Mouse (Mus musculus) midbrain, embryonic 11.5 days (tissue): ENCODE measurements around the gene Bhmt. TPM values are rescaled to one million over a fixed set of nuclear protein-coding genes. Genes with fewer than 3 reads are reported as not detected.

Experiments
- ATAC-seq: fragments of 200-750 bp; cut with Nextera tagmentation; 2 replicates; pipeline ENCODE4 v1.8.0; 2017; ENCODE audit warnings: moderate TSS enrichment, moderate library complexity; ENCODE audit not compliant: low FRiP score
- DNase-seq: peaks from one replicate; pipeline ENCODE4 v3.0.0; 2015; ENCODE audit warnings: low spot score; ENCODE audit errors: missing footprints
- H3K27ac ChIP-seq: fragments of 300-500 bp; sonication (generic); 2 replicates; pipeline ENCODE4 v1.5.1; 2014; ENCODE audit warnings: low read depth, low read length
- H3K27me3 ChIP-seq: fragments of 300-500 bp; sonication (generic); 2 replicates; pipeline ENCODE4 v1.6.1; 2014; ENCODE audit warnings: mild to moderate bottlenecking, low read length, moderate library complexity, mixed read lengths; ENCODE audit not compliant: control insufficient read depth, insufficient read depth
- H3K36me3 ChIP-seq: fragments of 300-500 bp; sonication (generic); 2 replicates; pipeline ENCODE4 v1.6.1; 2014; ENCODE audit warnings: mild to moderate bottlenecking, low read length, moderate library complexity, mixed read lengths; ENCODE audit not compliant: control insufficient read depth, insufficient read depth
- H3K4me1 ChIP-seq: fragments of 300-500 bp; sonication (generic); 2 replicates; pipeline ENCODE4 v1.6.1; 2014; ENCODE audit warnings: low read length; ENCODE audit not compliant: control insufficient read depth, insufficient read depth
- H3K4me2 ChIP-seq: fragments of 300-500 bp; sonication (generic); 2 replicates; pipeline ENCODE4 v1.6.1; 2014; ENCODE audit warnings: mild to moderate bottlenecking, moderate library complexity
- H3K4me3 ChIP-seq: fragments of 300-500 bp; sonication (generic); 2 replicates; pipeline ENCODE4 v1.5.1; 2014; ENCODE audit warnings: low read depth, low read length
- H3K9ac ChIP-seq: fragments of 300-500 bp; sonication (generic); 2 replicates; pipeline ENCODE4 v1.6.1; 2014; ENCODE audit warnings: low read length
- H3K9me3 ChIP-seq: fragments of 300-500 bp; sonication (generic); 2 replicates; pipeline ENCODE4 v1.6.1; 2016; ENCODE audit warnings: low read length; ENCODE audit not compliant: control insufficient read depth
- WGBS: fragments of 180-500 bp; shearing (Covaris S2); extraction: QIAGEN DNeasy Blood & Tissue Kit; methylation state at CpG from one replicate; pipeline ENCODE4 v1.1.7; 2014; 5-methylcytosine and 5-hydroxymethylcytosine counted together
- polyA plus RNA-seq: library from polyadenylated mRNA; unstranded; fragments of >200 nt; fragmentation: Nextera tagmentation; extraction: Ambion mirVana; gene quantifications from 2 replicates; pipeline ENCODE4 v1.2.1, GENCODE M21; 2014

Gene Bhmt
- polyA plus RNA-seq, 1 experiment from 2014 or later, result not detected

DNA sequence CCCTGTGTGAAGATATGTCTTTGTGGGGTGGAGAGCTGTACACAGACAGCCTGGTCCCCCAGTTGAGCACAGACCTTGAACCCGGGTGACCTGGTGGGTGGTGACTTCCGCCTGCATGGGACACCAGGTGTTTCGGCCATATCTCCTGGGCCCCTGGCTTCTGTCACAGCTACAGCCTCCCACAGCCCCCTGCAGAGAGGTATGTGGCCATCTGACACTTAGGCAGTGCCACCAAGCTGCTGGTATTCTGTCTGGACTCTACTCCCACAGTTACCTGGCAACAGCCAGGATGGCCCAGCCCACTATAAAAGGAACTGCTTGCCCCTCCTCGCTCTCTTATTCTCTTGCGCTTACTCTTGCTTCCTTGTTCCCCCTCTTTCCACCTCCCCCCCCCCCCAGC is 20.2 kb upstream of the Bhmt start:
- Histone ChIP-seq H3K4me3 (no peak overlapping the region), H3K4me1 (no peaks in the 10 kb centered on the region), H3K9me3 (no peaks in the 10 kb centered on the region), H3K36me3 (no peaks in the 10 kb centered on the region), H3K4me2 (no peak overlapping the region), H3K9ac (no peak overlapping the region), H3K27ac (no peak overlapping the region), H3K27me3 (no peaks in the 10 kb centered on the region)
- WGBS, result 79% methylated on average over 5 of the region's 5 CpGs
- ATAC-seq (no peak), DNase-seq (no peak)

DNA sequence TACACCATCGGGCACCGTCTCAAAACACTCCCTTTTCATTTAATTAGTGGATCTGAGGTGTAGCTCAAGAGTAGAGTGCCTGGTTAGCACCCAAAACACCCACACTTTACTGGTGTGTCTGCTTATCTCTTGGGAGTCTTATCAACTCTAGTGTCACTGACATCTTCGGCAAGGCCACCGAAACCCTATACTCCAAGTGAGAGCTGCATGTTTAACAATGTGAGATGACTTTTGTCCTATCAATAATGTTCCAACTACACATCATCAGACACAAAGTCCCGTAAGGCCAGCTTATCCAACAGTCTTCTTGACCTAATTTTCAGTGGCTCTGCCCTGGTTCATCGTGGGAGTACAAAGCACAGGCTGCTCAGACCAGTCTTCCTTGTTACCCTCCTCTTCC is 15.6 kb upstream of the Bhmt start:
- Histone ChIP-seq H3K4me1 (no peaks in the 10 kb centered on the region), H3K36me3 (no peaks in the 10 kb centered on the region), H3K9me3 (no peaks in the 10 kb centered on the region), H3K27me3 (no peaks in the 10 kb centered on the region), H3K4me2 (no peak overlapping the region), H3K9ac (no peak overlapping the region), H3K27ac (no peak overlapping the region), H3K4me3 (no peak overlapping the region)
- WGBS, result 93% methylated on average over 6 of the region's 6 CpGs
- DNase-seq (no peak), ATAC-seq (no peak)

DNA sequence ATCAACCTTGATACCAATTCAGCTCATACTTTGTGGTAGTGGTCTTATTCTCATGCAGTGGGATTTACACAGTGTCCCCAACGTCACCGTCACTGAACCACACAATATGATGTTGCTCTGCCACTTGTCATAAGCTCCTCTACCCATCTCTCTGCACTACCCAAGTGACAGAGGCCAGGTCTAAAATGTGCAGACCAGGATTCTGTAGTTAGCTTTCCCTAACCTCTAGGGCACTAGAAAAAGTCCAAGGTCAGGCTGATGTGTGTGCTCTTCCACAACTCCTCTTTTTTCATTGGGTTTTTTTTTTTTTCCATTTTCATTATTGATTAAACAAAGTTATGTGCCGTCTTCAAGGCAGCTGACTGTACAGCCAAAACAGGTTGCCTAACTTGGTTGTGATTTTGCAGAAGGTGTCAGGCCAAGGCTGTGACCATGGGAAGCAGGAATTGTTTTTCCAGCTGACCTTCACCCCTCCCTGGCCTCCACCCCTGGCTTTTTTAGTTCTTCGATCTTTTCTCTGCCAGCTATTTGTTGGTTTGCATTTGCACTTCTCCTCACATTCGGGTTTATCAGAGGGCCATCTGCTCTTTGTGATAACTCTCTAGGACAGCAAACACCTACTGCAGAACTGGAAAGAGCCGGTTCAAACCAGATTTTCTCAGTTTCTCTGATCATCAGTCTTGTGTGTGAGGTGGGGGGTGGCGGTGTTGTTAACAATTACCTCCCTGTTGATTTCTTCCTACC is 10.8 kb upstream of the Bhmt start:
- H3K27me3 ChIP-seq, result no peaks in the 10 kb centered on the region

DNA sequence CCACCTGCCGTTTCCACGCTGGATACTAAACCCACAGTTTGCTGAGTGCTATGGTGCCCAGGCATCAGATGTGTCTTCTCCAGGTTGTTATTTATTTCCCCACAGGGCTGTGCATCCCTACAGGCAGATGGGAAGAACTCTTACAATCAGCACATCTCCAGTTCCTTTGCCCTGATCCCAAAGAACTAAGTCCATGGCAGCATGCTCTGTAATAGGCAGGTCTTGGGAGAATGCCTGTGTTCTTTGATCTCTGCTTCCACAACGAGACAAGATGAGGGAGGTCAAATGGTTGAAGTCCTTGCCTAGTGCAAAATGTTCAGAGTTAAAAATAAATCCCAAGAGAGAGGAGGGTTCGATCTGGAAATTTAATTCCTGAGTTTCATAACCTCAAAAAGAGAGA is 1.9 kb upstream of the Bhmt start:
- no peaks in the 10 kb centered on the region for H3K4me1 ChIP-seq
- no peaks in the 10 kb centered on the region for H3K27me3 ChIP-seq
- H3K36me3 ChIP-seq, result no peaks in the 10 kb centered on the region
- H3K27ac ChIP-seq, result no peak overlapping the region
- H3K9me3 ChIP-seq, result no peaks in the 10 kb centered on the region
- no peak overlapping the region for H3K4me2 ChIP-seq
- 70% methylated on average over 4 of the region's 4 CpGs for WGBS
- ATAC-seq, result no peak
- no peak overlapping the region for H3K4me3 ChIP-seq
- no peak for DNase-seq
- H3K9ac ChIP-seq, result no peak overlapping the region

More for the DNA sequence above, 10.8 kb upstream of the Bhmt start:
- H3K9me3 ChIP-seq, result no peaks in the 10 kb centered on the region
- H3K4me1 ChIP-seq, result no peaks in the 10 kb centered on the region
- ATAC-seq (no peak), DNase-seq (no peak)
- WGBS, result 85% methylated on average over 7 of the region's 7 CpGs
- H3K9ac ChIP-seq, result no peak overlapping the region
- H3K4me2 ChIP-seq, result no peak overlapping the region
- no peak overlapping the region for H3K4me3 ChIP-seq
- H3K36me3 ChIP-seq, result no peaks in the 10 kb centered on the region
- no peak overlapping the region for H3K27ac ChIP-seq

DNA sequence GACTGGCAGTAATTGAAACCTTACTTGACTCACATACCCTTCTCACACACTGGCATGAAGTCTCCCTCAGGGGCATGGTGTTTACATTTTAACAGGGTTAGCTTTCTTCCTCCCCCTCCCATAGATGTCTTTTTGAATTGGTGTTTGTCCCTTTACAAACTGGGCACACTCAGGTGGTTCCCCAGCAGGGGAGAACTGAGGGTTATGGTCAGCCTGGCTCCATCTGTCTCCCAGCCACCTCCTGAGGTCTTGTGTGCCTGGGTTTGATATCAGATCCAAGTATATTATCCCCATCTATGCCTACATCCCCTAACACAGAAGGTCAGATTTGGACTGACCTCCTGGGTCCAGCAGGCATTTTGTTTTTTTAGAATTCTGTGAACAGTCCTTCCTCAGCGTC is 1.2 kb downstream of the Bhmt start:
- ATAC-seq, result no peak
- Histone ChIP-seq H3K4me3 (no peak overlapping the region), H3K9ac (no peak overlapping the region), H3K27me3 (no peaks in the 10 kb centered on the region), H3K9me3 (no peaks in the 10 kb centered on the region), H3K36me3 (no peaks in the 10 kb centered on the region), H3K27ac (no peak overlapping the region), H3K4me1 (no peaks in the 10 kb centered on the region), H3K4me2 (no peak overlapping the region)
- 68% methylated on average over 1 of the region's 1 CpGs for WGBS
- DNase-seq, result no peak

DNA sequence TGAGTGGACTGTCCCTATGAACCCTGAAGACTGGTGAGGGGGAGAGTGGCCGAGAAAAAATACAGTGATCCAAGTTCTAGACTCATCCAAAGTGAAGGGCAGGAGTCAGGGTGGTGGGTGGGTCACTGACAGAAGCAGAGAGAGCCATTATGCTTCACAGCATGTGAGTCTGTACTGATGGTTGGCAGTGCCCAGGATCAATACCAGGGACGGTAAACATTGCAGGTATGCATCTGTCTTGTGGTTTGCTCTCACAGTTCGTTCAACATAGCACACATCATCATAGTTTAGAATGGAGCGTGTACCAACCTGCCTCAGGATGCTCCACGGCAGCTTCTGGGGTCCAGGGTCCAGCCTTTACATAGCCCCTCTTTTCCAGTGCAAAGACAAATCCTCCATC is 4.8 kb downstream of the Bhmt start:
- Histone ChIP-seq H3K36me3 (no peaks in the 10 kb centered on the region), H3K4me3 (no peak overlapping the region), H3K4me2 (no peak overlapping the region), H3K9ac (no peak overlapping the region), H3K27ac (no peak overlapping the region), H3K9me3 (no peaks in the 10 kb centered on the region), H3K27me3 (no peaks in the 10 kb centered on the region), H3K4me1 (no peaks in the 10 kb centered on the region)
- DNase-seq (no peak), ATAC-seq (no peak)
- WGBS, result 92% methylated on average over 5 of the region's 5 CpGs

DNA sequence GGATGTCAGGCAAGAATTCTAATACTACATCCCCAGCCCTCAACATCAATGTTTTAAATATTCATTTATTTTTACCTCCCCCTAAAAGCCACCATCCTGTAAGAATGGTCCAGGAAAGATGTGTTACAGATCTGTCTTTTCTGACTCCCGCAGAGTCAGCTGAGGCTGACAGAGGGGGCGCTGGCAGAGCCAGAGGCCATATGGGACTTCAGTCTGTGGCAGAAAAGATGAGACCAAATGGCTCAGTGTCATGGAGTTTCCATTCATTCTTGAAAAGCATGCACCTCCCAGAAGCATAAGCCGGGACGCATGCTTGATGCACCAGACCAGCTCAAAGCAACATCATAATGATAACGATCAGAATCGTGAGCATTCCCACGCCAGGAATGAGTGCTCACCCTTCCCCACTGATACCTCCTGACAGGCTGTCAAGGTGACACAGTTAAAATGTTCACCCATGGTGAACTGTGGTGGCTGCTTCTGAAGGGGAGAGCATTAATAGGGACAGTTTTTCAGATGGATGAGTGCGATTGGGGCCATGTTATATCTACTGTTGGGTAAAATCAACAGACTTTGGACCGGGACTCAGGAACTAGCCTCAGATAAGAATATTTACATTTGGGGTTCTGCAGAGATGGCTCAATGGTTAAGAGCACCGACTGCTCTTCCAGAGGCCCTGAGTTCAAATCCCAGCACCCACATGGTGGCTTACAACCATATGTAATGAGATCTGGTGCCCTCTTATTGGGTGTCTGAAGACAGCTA is 6.6 kb downstream of the Bhmt start:
- no peaks in the 10 kb centered on the region for H3K9me3 ChIP-seq
- no peak overlapping the region for H3K9ac ChIP-seq
- WGBS, result 95% methylated on average over 10 of the region's 10 CpGs
- H3K36me3 ChIP-seq, result no peaks in the 10 kb centered on the region
- H3K4me3 ChIP-seq, result no peak overlapping the region
- no peak for DNase-seq
- H3K27me3 ChIP-seq, result no peaks in the 10 kb centered on the region
- H3K4me2 ChIP-seq, result no peak overlapping the region
- H3K27ac ChIP-seq, result no peak overlapping the region
- ATAC-seq, result no peak
- H3K4me1 ChIP-seq, result no peaks in the 10 kb centered on the region

DNA sequence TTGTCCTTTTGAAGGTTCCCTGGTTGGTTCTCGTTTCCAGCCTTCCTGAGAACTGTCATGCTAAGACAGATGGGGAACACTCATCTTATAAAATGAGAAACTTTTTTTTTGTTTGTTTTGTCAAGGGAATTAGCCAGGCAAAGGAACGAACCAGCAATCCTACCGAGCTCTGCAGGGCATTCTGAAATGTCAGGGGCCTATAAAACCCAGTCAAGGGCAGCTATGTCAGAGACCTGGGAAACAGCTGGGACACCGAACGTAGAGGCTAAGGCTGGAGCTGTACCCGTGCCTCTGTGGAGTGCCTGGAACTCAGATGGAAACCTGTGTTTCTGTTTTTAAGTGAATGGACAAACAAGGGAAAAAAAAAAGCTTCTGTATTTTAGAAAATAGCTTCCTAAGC is 8.9 kb downstream of the Bhmt start:
- no peak overlapping the region for H3K9ac ChIP-seq
- H3K4me3 ChIP-seq, result no peak overlapping the region
- no peak overlapping the region for H3K27ac ChIP-seq
- WGBS, result 16% methylated on average over 6 of the region's 6 CpGs
- ATAC-seq (no peak), DNase-seq (no peak)
- H3K4me1 ChIP-seq, result no peaks in the 10 kb centered on the region
- no peak overlapping the region for H3K4me2 ChIP-seq
- no peaks in the 10 kb centered on the region for H3K9me3 ChIP-seq
- no peaks in the 10 kb centered on the region for H3K36me3 ChIP-seq
- H3K27me3 ChIP-seq, result no peaks in the 10 kb centered on the region

DNA sequence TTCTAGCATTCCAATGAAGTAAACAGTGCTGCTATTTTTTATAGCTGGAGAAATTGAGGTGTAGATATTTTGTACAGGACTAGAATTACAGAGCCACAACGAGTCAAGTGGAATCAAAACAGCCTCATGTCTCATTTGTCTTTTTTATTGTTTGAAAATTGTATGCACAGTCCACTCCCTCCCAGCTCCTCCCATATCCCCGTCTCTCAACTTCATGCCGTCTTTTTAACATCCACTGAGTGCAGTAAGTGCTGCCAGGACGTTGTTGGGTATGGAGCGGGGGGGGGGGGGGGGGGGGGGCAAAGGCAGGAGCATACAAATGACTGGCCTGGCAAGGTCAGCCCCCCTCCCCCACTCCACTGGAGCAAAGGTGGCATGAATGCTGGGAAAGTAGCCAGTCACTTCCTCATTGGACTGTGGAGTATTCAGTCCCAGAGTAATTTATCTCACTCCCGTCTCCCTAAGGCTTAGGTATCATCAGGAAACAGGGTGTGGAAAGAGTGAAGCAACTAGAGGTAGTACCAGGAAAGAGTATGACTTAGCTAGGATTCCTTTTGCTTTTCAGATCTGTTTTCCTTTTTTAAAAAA is 23.3 kb downstream of the Bhmt start:
- no peak overlapping the region for H3K4me2 ChIP-seq
- 61% methylated on average over 5 of the region's 6 CpGs for WGBS
- no peaks in the 10 kb centered on the region for H3K9me3 ChIP-seq
- no peaks in the 10 kb centered on the region for H3K36me3 ChIP-seq
- no peak overlapping the region for H3K9ac ChIP-seq
- no peak for ATAC-seq
- no peaks in the 10 kb centered on the region for H3K4me1 ChIP-seq
- no peak overlapping the region for H3K4me3 ChIP-seq
- no peak overlapping the region for H3K27ac ChIP-seq
- DNase-seq, result no peak
- no peaks in the 10 kb centered on the region for H3K27me3 ChIP-seq
